Mouse (Mus musculus) lung, embryonic 14.5 days (tissue): ENCODE data around the gene Grin2c. TPM values are rescaled to one million over a fixed set of nuclear protein-coding genes. Genes with fewer than 3 reads are reported as not detected.

Experiments
- ATAC-seq: fragments of 200-750 bp; cut with Nextera tagmentation; 2 replicates; pipeline ENCODE4 v1.8.0; 2017; ENCODE audit warnings: mild to moderate bottlenecking, moderate TSS enrichment, moderate library complexity; ENCODE audit not compliant: insufficient read depth
- DNase-seq: peaks from one replicate; pipeline ENCODE4 v3.0.0-alpha.2; 2015
- H3K27ac ChIP-seq: fragments of 300-500 bp; sonication (generic); 2 replicates; pipeline ENCODE4 v1.5.1; 2014; ENCODE audit warnings: low read depth, mild to moderate bottlenecking, moderate library complexity
- H3K27me3 ChIP-seq: fragments of 300-500 bp; sonication (generic); 2 replicates; pipeline ENCODE4 v1.6.1; 2014; ENCODE audit warnings: low read length, control low read depth; ENCODE audit not compliant: insufficient read depth
- H3K36me3 ChIP-seq: fragments of 300-500 bp; sonication (generic); 2 replicates; pipeline ENCODE4 v1.6.1; 2014; ENCODE audit warnings: control low read depth; ENCODE audit not compliant: insufficient read depth
- H3K4me1 ChIP-seq: fragments of 300-500 bp; sonication (generic); 2 replicates; pipeline ENCODE4 v1.6.1; 2014; ENCODE audit warnings: antibody characterized with exemption, control low read depth; ENCODE audit not compliant: insufficient read depth
- H3K4me2 ChIP-seq: fragments of 300-500 bp; sonication (generic); 2 replicates; pipeline ENCODE4 v1.6.1; 2014; ENCODE audit warnings: mild to moderate bottlenecking
- H3K4me3 ChIP-seq: fragments of 300-500 bp; sonication (generic); 2 replicates; pipeline ENCODE4 v1.5.1; 2014; ENCODE audit warnings: low read depth, low read length
- H3K9ac ChIP-seq: fragments of 300-500 bp; sonication (generic); 2 replicates; pipeline ENCODE4 v1.6.1; 2014
- H3K9me3 ChIP-seq: fragments of 300-500 bp; sonication (generic); 2 replicates; pipeline ENCODE4 v1.6.1; 2016; ENCODE audit warnings: low read depth, low read length, control low read depth
- CTCF ChIP-seq: IDR thresholded peaks from 2 replicates; pipeline ENCODE4 v1.5.1; 2016; ENCODE audit warnings: antibody characterized with exemption, low read depth
- WGBS: fragments of 180-500 bp; shearing (Covaris S2); extraction: QIAGEN DNeasy Blood & Tissue Kit; methylation state at CpG from one replicate; pipeline ENCODE4 v1.1.7; 2014; 5-methylcytosine and 5-hydroxymethylcytosine counted together
- polyA plus RNA-seq: library from polyadenylated mRNA; unstranded; fragments of >200 nt; fragmentation: Nextera tagmentation; extraction: Ambion mirVana; gene quantifications from 2 replicates; pipeline ENCODE4 v1.2.1, GENCODE M21; 2014

Gene Grin2c
- polyA plus RNA-seq, 1 experiment from 2014 or later, result not detected

DNA sequence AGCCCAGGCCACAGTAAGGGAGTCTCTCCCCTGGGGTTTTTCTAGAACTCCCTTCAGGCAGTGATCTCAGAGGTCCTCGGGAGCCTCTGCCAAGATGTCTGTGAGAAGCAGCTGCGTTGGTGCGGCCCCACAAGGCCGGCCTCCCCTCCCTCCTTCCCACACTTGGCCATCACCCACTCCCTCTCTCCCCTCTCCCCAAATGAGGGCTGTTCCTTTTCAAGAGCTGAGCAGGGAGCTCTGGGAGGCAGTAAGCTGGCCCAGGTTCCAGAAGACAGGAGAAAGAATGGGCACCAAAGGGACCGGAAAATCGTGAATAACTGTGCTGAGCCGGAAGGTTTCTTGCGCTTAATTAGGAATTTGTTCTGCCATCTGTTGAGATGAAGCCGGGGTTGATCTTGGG, 35.1 kb downstream of the Grin2c start:
- TF ChIP-seq CTCF, result no peak
- Histone ChIP-seq H3K4me3 (no peak overlapping the region), H3K36me3 (no peaks in the 10 kb centered on the region; the same call in 1 of the 2 replicates), H3K27ac (no peak overlapping the region), H3K9me3 (no peaks in the 10 kb centered on the region), H3K27me3 (peaks cover 11% of the 10 kb centered on the region; the same call in 1 of the 2 replicates), H3K9ac (no peak overlapping the region), H3K4me1 (peaks cover 11% of the 10 kb centered on the region; the same call in 1 of the 2 replicates), H3K4me2 (no peak overlapping the region)
- ATAC-seq (no peak; the same call in 1 of the 2 replicates), DNase-seq (peak; percentile 71)
- 54% methylated on average over 9 of the region's 9 CpGs for WGBS

DNA sequence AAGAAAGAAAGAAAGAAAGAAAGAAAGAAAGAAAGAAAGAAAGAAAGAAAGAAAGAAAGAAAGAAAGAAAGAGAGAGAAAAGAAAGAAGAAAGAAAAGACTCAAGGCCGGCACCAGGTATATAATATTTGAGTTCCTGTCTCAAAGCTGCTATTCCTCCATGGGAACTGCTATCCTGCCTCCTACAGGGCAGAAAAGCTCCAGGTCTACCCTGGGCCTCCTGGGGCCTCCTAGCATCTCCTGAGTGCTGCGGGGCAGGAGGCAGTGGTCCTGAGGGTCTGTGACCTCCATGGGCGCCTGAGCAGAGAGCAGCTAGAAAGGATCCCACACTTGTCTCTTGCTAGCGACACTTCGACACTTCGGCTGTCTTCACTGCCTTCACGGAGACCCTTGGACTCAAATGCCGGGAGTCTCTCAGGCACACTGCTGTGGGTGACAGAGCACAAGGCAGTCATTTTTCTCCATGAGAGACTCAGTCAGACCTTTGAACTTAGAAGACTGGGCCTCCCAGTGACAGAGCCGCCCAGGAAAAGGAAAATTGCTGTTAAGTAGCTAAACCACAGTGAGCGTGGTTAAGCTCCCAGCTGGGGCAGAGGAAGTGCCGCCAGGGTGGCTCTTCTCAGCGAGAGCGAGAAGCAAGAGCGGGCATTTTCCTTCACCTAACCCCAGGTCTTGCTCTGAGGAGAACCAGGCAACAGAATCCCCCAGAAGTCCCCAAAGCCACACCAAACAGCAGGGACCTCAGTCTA, 35.7 kb downstream of the Grin2c start:
- H3K36me3 ChIP-seq, result no peaks in the 10 kb centered on the region; the same call in 1 of the 2 replicates
- H3K4me2 ChIP-seq, result no peak overlapping the region
- H3K4me1 ChIP-seq, result peaks cover 16% of the 10 kb centered on the region; the same call in 1 of the 2 replicates
- H3K9me3 ChIP-seq, result no peaks in the 10 kb centered on the region
- no peak overlapping the region for H3K4me3 ChIP-seq
- DNase-seq (peak; percentile 57), ATAC-seq (no peak)
- WGBS, result 37% methylated on average over 14 of the region's 14 CpGs
- TF ChIP-seq CTCF, result no peak
- H3K27me3 ChIP-seq, result peaks cover 11% of the 10 kb centered on the region; the same call in 1 of the 2 replicates
- no peak overlapping the region for H3K27ac ChIP-seq
- no peak overlapping the region for H3K9ac ChIP-seq

DNA sequence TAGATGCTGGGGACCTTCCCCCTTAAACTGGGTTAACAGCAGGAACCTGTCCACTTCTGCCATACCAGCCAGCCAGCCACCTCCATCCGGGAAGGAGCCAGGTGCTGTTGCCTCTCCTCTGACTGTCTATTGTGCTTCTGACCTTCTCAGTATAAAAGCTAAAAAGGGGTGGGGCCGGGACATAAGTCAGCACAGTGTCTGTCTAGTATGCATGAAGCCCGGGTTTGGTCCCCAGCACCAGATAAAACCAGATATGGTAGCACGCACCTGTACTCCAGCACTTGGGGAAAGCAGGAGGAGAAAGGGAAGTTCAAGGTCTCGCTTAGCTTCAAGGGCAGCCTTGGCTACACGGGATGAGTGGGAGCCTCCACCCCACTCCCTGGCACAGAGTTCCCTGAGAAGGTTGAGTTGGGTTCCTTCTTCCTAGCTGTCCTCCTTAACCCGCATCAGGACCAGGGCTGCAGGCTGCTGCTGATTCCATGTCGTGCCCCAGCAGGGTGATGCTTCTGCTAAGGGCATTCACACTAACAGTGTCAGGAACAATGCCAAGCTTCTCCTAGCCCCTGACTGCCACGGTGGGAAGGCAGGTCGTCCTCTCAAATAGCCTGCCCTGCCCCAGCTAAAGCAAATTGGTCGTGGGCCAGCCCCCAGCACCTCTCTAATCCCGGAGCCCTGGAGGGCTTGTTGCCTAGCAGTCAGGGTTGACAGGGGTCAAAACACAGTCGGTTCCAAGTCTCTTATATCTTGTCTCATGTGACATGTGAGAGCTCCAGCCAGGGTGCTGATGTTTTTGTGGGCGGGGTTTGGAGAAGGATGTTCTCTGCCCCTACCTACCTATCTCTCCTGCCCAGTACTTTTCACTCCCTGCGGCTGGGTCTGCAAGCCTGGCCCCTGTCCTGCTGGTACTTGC, 37.8 kb downstream of the Grin2c start:
- Histone ChIP-seq H3K9ac (no peak overlapping the region), H3K4me2 (no peak overlapping the region), H3K27ac (no peak overlapping the region), H3K4me3 (no peak overlapping the region), H3K4me1 (peaks cover 12% of the 10 kb centered on the region; the same call in 1 of the 2 replicates), H3K9me3 (no peaks in the 10 kb centered on the region), H3K36me3 (no peaks in the 10 kb centered on the region; the same call in 1 of the 2 replicates), H3K27me3 (peaks cover 11% of the 10 kb centered on the region; the same call in 1 of the 2 replicates)
- no peak for TF ChIP-seq CTCF
- ATAC-seq (no peak), DNase-seq (no peak)
- 43% methylated on average over 15 of the region's 15 CpGs for WGBS

- H3K4me2 ChIP-seq, result no peak overlapping the region
- ATAC-seq (no peak), DNase-seq (no peak)
- TF ChIP-seq CTCF, result no peak
- peaks cover 16% of the 10 kb centered on the region; the same call in 1 of the 2 replicates for H3K27me3 ChIP-seq
- H3K27ac ChIP-seq, result no peak overlapping the region
- peaks cover 20% of the 10 kb centered on the region for H3K4me1 ChIP-seq
- no peaks in the 10 kb centered on the region; the same call in 1 of the 2 replicates for H3K36me3 ChIP-seq
- WGBS, result 49% methylated on average over 7 of the region's 7 CpGs
- no peak overlapping the region for H3K4me3 ChIP-seq
- H3K9me3 ChIP-seq, result no peaks in the 10 kb centered on the region
- H3K9ac ChIP-seq, result no peak overlapping the region
These were observed 38.6 kb downstream of the Grin2c start for GRCm38 (mm10) chr11:115228430-115228829.

- WGBS, result 40% methylated on average over 12 of the region's 12 CpGs
- Histone ChIP-seq H3K4me3 (no peak overlapping the region), H3K4me1 (peaks cover 28% of the 10 kb centered on the region), H3K36me3 (no peaks in the 10 kb centered on the region; the same call in 1 of the 2 replicates), H3K9me3 (no peaks in the 10 kb centered on the region), H3K9ac (no peak overlapping the region), H3K27me3 (peaks cover 19% of the 10 kb centered on the region; the same call in 1 of the 2 replicates), H3K4me2 (no peak overlapping the region), H3K27ac (no peak overlapping the region)
- TF ChIP-seq CTCF, result no peak
- ATAC-seq (no peak), DNase-seq (no peak)
These were observed 39.4 kb downstream of the Grin2c start for GRCm38 (mm10) chr11:115227640-115228039.

GRCm38 (mm10) chr11:115226811-115227491, 40.1 kb downstream of the Grin2c start:
- 56% methylated on average over 14 of the region's 14 CpGs for WGBS
- H3K4me1 ChIP-seq, result peaks cover 35% of the 10 kb centered on the region
- no peak overlapping the region for H3K27ac ChIP-seq
- peaks cover 19% of the 10 kb centered on the region; the same call in 1 of the 2 replicates for H3K27me3 ChIP-seq
- no peaks in the 10 kb centered on the region; the same call in 1 of the 2 replicates for H3K36me3 ChIP-seq
- H3K4me2 ChIP-seq, result no peak overlapping the region
- ATAC-seq (no peak), DNase-seq (no peak)
- H3K4me3 ChIP-seq, result no peak overlapping the region
- H3K9ac ChIP-seq, result no peak overlapping the region
- no peak for TF ChIP-seq CTCF
- H3K9me3 ChIP-seq, result no peaks in the 10 kb centered on the region
